Mouse (Mus musculus): Measurements from ENCODE around the gene Nrf1. TPM values are rescaled to one million over a fixed set of nuclear protein-coding genes. Genes with fewer than 3 reads are reported as not detected.

The Nrf1 gene
- polyA plus RNA-seq, 1 experiment from 2014 or later: 14.0 TPM

DNA sequence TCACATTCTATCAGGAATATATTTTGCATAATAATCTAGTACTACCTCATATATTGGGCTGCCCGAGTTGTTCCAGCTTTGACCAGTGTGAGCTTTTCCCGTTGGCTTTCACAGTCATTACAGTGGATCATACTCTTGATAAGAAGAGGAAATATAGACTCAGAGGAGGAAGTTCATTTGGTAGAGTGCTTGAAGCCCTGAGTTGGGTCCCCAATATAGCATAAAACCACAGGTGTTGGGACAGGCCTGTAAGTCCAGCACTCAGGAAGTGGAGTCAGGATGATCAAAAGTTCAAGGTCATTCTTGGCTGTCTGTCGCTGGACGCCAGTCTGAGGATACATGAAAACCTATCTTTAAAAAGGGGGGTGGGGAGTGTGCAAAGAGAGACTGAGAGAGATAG lies 12.7 kb upstream of the Nrf1 start:
- H3K4me2 ChIP-seq (replicated peaks; ENCODE audit: low read depth): no peak overlapping the region
- H3K9me3 ChIP-seq (ENCODE audit: control insufficient read depth): no peaks in the 10 kb centered on the region
- 56% methylated on average over 4 of the region's 4 CpGs for WGBS
- TF ChIP-seq CTCF (IDR thresholded peaks at IDR 0.05; ENCODE audit: low read depth): no peak
- no peak for ATAC-seq
- H3K27me3 ChIP-seq (replicated peaks; ENCODE audit: control insufficient read depth, insufficient read depth, low read length): no peaks in the 10 kb centered on the region
- H3K36me3 ChIP-seq (ENCODE audit: control insufficient read depth, insufficient read depth): no peaks in the 10 kb centered on the region
- H3K4me1 ChIP-seq (replicated peaks; ENCODE audit: control insufficient read depth, insufficient read depth, low read length): no peaks in the 10 kb centered on the region
- no peak overlapping the region for H3K27ac ChIP-seq (ENCODE audit: low read depth, low read length)
- H3K4me3 ChIP-seq (ENCODE audit: low read depth, low read length): no peak overlapping the region
- H3K9ac ChIP-seq (ENCODE audit: low read depth, low read length): no peak overlapping the region

DNA sequence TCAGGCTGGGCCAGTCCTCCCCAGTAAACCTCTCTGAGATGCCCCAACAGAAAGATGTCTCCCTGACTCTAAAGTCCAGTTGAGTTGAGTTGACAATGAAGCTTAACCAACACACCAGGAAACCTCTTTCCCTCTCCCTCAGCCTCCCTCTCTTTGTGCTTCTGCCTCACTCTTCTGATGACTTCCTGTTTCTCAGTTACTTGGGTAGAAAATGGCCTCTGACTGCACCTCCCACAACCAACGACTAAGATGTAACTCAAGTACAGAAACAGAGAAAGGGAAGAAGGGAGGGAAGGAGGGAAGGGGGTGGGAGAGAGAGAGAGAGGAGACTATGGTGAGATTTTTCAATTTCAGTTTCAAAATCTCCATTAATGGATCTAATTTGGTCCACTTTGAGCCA lies 6.3 kb upstream of the Nrf1 start:
- ATAC-seq: no peak
- Histone ChIP-seq H3K9ac (ENCODE audit: low read depth, low read length) (no peak overlapping the region), H3K27me3 (replicated peaks; ENCODE audit: control insufficient read depth, insufficient read depth, low read length) (no peaks in the 10 kb centered on the region), H3K4me3 (ENCODE audit: low read depth, low read length) (no peak overlapping the region), H3K27ac (ENCODE audit: low read depth, low read length) (no peak overlapping the region), H3K4me1 (replicated peaks; ENCODE audit: control insufficient read depth, insufficient read depth, low read length) (no peaks in the 10 kb centered on the region), H3K9me3 (ENCODE audit: control insufficient read depth) (no peaks in the 10 kb centered on the region), H3K4me2 (replicated peaks; ENCODE audit: low read depth) (no peak overlapping the region), H3K36me3 (ENCODE audit: control insufficient read depth, insufficient read depth) (no peaks in the 10 kb centered on the region)
- WGBS: 36% methylated on average over 1 of the region's 1 CpGs
- no peak for TF ChIP-seq CTCF (IDR thresholded peaks at IDR 0.05; ENCODE audit: low read depth)

DNA sequence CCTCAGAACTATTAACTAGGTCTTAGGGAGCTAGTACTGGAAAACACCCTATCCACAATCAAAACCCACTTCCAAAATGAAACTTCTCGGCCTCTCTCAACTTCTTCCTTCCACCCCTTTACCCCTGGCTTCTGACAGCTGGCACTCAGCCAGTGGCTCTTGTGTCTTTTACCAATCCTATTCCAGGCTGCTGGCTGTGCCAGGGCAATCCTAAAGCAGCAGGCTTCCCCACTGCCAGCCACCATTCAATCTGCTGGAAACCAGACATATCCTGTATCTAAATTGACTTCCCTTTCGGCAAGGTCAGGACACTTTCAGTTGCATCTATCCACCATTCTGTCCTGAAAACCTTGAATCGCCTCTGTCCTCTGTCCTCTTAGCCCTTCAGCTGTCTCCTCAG lies 5.3 kb upstream of the Nrf1 start:
- TF ChIP-seq CTCF (IDR thresholded peaks at IDR 0.05; ENCODE audit: low read depth): no peak

DNA sequence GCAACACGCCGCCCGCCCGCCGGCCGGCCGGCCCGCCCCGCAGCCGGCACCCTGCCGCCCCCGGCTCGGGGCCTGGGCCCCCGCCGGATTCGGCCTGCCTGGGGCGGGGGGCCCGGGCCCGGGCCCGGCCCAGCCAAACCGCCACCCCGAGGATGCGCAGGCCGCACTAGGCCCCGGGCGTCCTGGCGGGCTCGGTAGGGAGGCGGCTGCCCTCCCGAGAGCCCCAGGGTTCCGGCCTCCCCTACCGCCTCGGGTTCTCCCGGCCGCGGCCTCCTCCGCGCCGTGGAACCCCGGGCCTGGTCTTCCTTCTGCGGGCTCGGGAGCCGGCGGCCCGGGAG lies 344 bp downstream of the Nrf1 start:
- Histone ChIP-seq H3K36me3 (ENCODE audit: control insufficient read depth, insufficient read depth) (no peaks in the 10 kb centered on the region), H3K9me3 (ENCODE audit: control insufficient read depth) (no peaks in the 10 kb centered on the region), H3K4me1 (replicated peaks; ENCODE audit: control insufficient read depth, insufficient read depth, low read length) (no peaks in the 10 kb centered on the region), H3K4me3 (ENCODE audit: low read depth, low read length) (peak overlapping the region; percentile 97), H3K4me2 (replicated peaks; ENCODE audit: low read depth) (peak overlapping the region; percentile 79), H3K27me3 (replicated peaks; ENCODE audit: control insufficient read depth, insufficient read depth, low read length) (no peaks in the 10 kb centered on the region), H3K27ac (ENCODE audit: low read depth, low read length) (peak overlapping the region; percentile 100), H3K9ac (ENCODE audit: low read depth, low read length) (peak overlapping the region; percentile 99)
- peak; percentile 82; the same call in 1 of the 2 replicates for ATAC-seq
- no peak for TF ChIP-seq CTCF (IDR thresholded peaks at IDR 0.05; ENCODE audit: low read depth)
- WGBS: under 1% methylated on average over 18 of the region's 45 CpGs

More for the DNA sequence above, 5.3 kb upstream of the Nrf1 start:
- no peaks in the 10 kb centered on the region for H3K4me1 ChIP-seq (replicated peaks; ENCODE audit: control insufficient read depth, insufficient read depth, low read length)
- no peaks in the 10 kb centered on the region for H3K36me3 ChIP-seq (ENCODE audit: control insufficient read depth, insufficient read depth)
- H3K4me3 ChIP-seq (ENCODE audit: low read depth, low read length): no peak overlapping the region
- no peak overlapping the region for H3K27ac ChIP-seq (ENCODE audit: low read depth, low read length)
- H3K9me3 ChIP-seq (ENCODE audit: control insufficient read depth): no peaks in the 10 kb centered on the region
- no peak for ATAC-seq
- H3K4me2 ChIP-seq (replicated peaks; ENCODE audit: low read depth): no peak overlapping the region
- no peaks in the 10 kb centered on the region for H3K27me3 ChIP-seq (replicated peaks; ENCODE audit: control insufficient read depth, insufficient read depth, low read length)
- no peak overlapping the region for H3K9ac ChIP-seq (ENCODE audit: low read depth, low read length)
- 70% methylated on average over 3 of the region's 3 CpGs for WGBS

DNA sequence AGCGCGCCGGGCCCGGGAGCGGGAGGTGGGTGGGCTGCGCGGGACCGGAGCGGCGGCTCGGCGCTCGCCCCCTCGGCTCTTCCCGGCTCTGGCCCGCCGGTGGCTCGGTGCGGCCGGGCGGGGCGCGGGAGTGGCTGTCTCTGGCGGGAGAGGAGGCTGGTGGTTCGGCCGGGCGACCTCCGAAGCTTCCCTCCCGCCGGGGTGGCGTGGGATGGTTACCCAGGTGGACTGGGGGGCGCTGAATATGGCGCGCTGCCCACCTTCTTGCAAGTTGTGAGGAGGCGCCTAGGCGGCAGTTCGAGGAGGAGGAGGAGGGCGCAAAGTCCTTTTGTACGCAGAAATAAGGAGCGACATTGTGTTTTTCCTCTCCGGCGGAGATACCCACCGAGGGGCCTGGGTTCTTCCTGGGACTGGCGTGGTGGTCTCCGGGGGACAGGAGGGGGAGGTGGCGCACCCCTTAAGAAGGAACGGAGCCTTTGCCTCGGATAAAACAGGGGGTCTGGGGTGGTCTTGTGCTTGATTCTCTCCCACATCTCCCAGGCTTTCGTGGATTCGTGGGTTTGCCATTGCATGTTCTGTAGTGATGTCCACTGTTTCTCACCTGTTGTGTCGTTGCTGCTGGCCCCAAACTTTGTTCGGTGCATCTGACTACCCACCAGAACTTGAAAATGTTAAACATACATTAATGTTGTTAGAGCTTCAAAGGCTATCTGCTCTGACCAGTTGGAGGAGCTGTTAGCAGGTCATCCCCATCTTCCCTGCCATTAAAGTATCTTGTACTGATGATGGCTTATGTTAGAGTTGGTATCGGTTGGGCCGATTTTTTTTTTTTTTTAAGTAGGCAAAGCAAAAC lies 939 bp downstream of the Nrf1 start:
- Histone ChIP-seq H3K9me3 (ENCODE audit: control insufficient read depth) (no peaks in the 10 kb centered on the region), H3K4me2 (replicated peaks; ENCODE audit: low read depth) (peak overlapping the region; percentile 79), H3K9ac (ENCODE audit: low read depth, low read length) (peak overlapping the region; percentile 99), H3K4me3 (ENCODE audit: low read depth, low read length) (peak overlapping the region; percentile 97), H3K4me1 (replicated peaks; ENCODE audit: control insufficient read depth, insufficient read depth, low read length) (no peaks in the 10 kb centered on the region), H3K36me3 (ENCODE audit: control insufficient read depth, insufficient read depth) (no peaks in the 10 kb centered on the region), H3K27me3 (replicated peaks; ENCODE audit: control insufficient read depth, insufficient read depth, low read length) (no peaks in the 10 kb centered on the region), H3K27ac (ENCODE audit: low read depth, low read length) (peak overlapping the region; percentile 100)
- TF ChIP-seq CTCF (IDR thresholded peaks at IDR 0.05; ENCODE audit: low read depth): peak; percentile 61
- peak; percentile 48 for ATAC-seq
- under 1% methylated on average over 54 of the region's 54 CpGs for WGBS

DNA sequence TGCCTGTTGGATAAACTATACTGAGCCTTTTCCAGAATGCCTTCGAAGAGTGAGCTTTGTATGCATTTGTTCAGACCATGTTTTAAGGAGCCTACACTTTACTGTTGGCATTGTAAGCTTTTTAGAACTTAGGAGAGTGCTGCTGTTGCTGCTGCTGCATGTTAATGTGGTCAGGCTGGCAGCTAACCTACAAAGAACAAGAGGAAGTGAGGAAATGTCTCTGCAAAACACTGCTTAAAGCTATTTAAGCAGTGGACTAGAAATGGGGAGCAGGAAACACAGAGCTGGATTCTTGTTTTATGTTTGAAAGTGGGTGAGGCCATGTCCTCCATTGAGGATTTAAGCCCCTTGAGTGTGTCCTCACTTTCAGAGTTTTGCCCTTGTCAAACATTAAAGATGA lies 5.3 kb downstream of the Nrf1 start:
- 80% methylated on average over 1 of the region's 1 CpGs for WGBS
- H3K27me3 ChIP-seq (replicated peaks; ENCODE audit: control insufficient read depth, insufficient read depth, low read length): no peaks in the 10 kb centered on the region
- no peak overlapping the region for H3K27ac ChIP-seq (ENCODE audit: low read depth, low read length)
- no peak overlapping the region for H3K4me3 ChIP-seq (ENCODE audit: low read depth, low read length)
- ATAC-seq: no peak
- no peaks in the 10 kb centered on the region for H3K36me3 ChIP-seq (ENCODE audit: control insufficient read depth, insufficient read depth)
- no peak overlapping the region for H3K4me2 ChIP-seq (replicated peaks; ENCODE audit: low read depth)
- no peaks in the 10 kb centered on the region for H3K4me1 ChIP-seq (replicated peaks; ENCODE audit: control insufficient read depth, insufficient read depth, low read length)
- no peak for TF ChIP-seq CTCF (IDR thresholded peaks at IDR 0.05; ENCODE audit: low read depth)
- H3K9me3 ChIP-seq (ENCODE audit: control insufficient read depth): no peaks in the 10 kb centered on the region
- H3K9ac ChIP-seq (ENCODE audit: low read depth, low read length): no peak overlapping the region

Data from intestine, postnatal 0 days (tissue).